Mouse (Mus musculus): ENCODE data around the gene Pnldc1. TPM values are rescaled to one million over a fixed set of nuclear protein-coding genes. Genes with fewer than 3 reads are reported as not detected.
"Not testable (repeated sequence)": the region's sequence is repeated elsewhere in the genome, so short reads cannot be mapped to it uniquely, and the experiment has no call there.

Gene Pnldc1
- total RNA-seq, 1 experiment = 18.7 TPM

DNA sequence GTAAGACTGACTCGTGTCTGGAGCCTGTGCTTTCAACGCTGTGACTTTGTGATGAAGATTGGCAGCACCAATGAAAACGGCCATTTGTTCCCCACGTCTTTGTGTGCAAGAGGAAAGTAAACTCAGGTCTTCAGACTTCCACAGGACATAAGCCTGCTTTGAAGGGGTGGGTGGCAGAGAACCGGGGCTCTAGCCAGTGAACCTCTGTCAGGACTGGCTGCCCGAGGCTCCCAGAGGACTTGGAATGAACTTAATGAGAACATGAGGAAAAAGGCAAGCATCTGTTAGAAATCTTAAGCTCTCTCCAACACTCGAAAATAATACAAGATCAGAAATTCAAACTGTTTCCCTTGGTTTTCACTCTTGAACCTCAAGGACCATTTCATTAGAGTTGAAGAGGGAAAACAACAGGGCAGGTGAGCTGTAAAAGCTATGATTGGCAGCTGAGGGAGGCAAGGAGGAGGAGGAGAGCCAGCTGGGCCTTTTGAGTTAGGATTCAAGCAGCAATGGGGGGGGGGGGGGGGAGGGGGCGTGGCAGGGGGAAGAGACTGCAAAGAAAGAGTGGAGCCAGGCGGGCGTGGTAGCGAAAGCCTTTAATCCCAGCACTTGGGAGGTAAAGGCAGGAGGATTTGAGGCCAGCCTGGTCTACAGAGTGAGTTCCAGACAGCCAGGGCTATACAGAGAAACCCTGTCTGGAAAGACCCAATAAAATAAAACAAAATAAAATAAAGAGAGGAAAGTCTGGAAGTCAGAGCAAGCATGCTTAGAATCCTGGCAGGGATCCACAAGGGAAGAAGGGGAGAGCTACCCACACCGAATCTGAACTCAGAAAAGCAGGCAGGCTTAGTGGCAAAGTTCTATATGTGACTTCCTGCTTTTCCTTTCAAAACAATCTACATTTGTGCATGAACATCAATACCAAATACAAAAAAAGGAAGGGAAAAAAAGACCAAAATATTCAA lies 6.4 kb downstream of the Pnldc1 start:
- TF ChIP-seq HCFC1 (IDR thresholded peaks at IDR 0.05; ENCODE audit: borderline replicate concordance, insufficient read depth, low read length) (no peak), CHD2 (IDR thresholded peaks at IDR 0.05; ENCODE audit: low read depth, low read length) (no peak), MAFK (IDR thresholded peaks at IDR 0.05; ENCODE audit: insufficient read depth, low read depth, low read length) (no peak), ZNF384 (IDR thresholded peaks at IDR 0.05; ENCODE audit: low read depth, low read length) (no peak), ZC3H11A (IDR thresholded peaks at IDR 0.05; ENCODE audit: borderline replicate concordance, low read depth, low read length) (no peak)
- Histone ChIP-seq H3K4me3 (ENCODE audit: insufficient read depth in 1 of 2, low read depth in 1 of 2, low read length in 2 of 2, poor library complexity in 1 of 2, severe bottlenecking in 1 of 2) (no peak overlapping the region), H3K36me3 (ENCODE audit: control insufficient read depth, insufficient read depth, low read length, poor library complexity, severe bottlenecking) (peaks cover 44% of the 10 kb centered on the region), H3K4me1 (ENCODE audit: control insufficient read depth in 2 of 2, insufficient read depth in 2 of 2, low read length in 2 of 2, poor library complexity in 1 of 2) (0 out of 4 replicates have a peak, but pooled peaks cover 0 to 2% of the 10 kb centered on the region in 2 experiments), H3K9me3 (ENCODE audit: control insufficient read depth, insufficient read depth, low read depth, low read length) (no peaks in the 10 kb centered on the region), H3K27ac (ENCODE audit: insufficient read depth, low read depth, low read length, poor library complexity, severe bottlenecking) (no peak overlapping the region), H3K9ac (ENCODE audit: insufficient read depth, low read depth, low read length, poor library complexity, severe bottlenecking) (no peak overlapping the region)
- DNase-seq (ENCODE audit: low read depth, low spot score) = no peak
- in situ Hi-C loops (cut with MboI; ENCODE audit: low sequenced_read_pairs in 2 of 2, unreplicated experiment in 2 of 2) = no loop called here

DNA sequence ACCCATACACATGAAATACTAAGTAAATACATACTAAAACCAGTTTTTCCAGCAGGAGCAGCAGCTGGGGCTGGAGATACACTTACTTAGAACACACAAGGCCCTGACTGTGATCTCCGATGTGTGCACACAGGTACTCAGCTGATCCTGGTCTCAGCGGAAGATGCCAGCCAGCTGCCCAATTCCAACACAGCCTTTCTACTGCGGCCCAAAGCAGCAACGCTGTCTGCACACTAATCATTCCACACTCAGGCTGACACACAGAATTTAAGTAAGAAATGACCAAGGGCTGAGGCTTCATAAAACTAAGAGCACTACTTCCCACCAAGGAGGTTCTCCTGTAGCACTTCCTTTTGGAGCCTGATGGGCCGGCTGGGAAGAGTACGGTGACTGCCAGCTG lies 7.7 kb downstream of the Pnldc1 start:
- Histone ChIP-seq H3K9ac (ENCODE audit: insufficient read depth, low read depth, low read length, poor library complexity, severe bottlenecking) (no peak overlapping the region), H3K4me1 (ENCODE audit: control insufficient read depth in 2 of 2, insufficient read depth in 2 of 2, low read length in 2 of 2, poor library complexity in 1 of 2) (0 out of 4 replicates have a peak, but pooled peaks cover 0 to 2% of the 10 kb centered on the region in 2 experiments), H3K9me3 (ENCODE audit: control insufficient read depth, insufficient read depth, low read depth, low read length) (no peaks in the 10 kb centered on the region), H3K27ac (ENCODE audit: insufficient read depth, low read depth, low read length, poor library complexity, severe bottlenecking) (no peak overlapping the region), H3K36me3 (ENCODE audit: control insufficient read depth, insufficient read depth, low read length, poor library complexity, severe bottlenecking) (peaks cover 44% of the 10 kb centered on the region), H3K4me3 (ENCODE audit: insufficient read depth in 1 of 2, low read depth in 1 of 2, low read length in 2 of 2, poor library complexity in 1 of 2, severe bottlenecking in 1 of 2) (no peak overlapping the region)
- TF ChIP-seq ZNF384 (IDR thresholded peaks at IDR 0.05; ENCODE audit: low read depth, low read length) (no peak), HCFC1 (IDR thresholded peaks at IDR 0.05; ENCODE audit: borderline replicate concordance, insufficient read depth, low read length) (no peak), MAFK (IDR thresholded peaks at IDR 0.05; ENCODE audit: insufficient read depth, low read depth, low read length) (no peak), ZC3H11A (IDR thresholded peaks at IDR 0.05; ENCODE audit: borderline replicate concordance, low read depth, low read length) (no peak), CHD2 (IDR thresholded peaks at IDR 0.05; ENCODE audit: low read depth, low read length) (no peak)
- no peak for DNase-seq (ENCODE audit: low read depth, low spot score)
- in situ Hi-C loops (cut with MboI; ENCODE audit: low sequenced_read_pairs in 2 of 2, unreplicated experiment in 2 of 2) = no loop called here

DNA sequence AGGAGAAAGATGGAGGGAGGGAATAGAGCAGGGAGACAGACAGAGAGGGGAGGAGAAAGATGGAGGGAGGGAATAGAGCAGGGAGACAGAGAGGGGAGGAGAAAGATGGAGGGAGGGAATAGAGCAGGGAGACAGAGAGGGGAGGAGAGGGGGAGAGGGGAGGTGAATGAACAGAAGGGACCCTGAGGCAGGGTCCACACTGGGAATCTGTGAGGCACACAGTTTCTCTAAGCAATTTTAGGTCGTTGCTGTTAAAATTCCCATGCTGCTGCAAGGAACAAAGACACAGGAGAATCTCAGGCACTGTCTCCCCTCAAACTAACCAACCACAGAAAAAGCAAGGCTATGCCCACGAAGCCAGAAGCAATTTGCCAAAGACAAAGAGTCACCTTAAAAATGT lies 11.4 kb downstream of the Pnldc1 start:
- H3K9me3 ChIP-seq (ENCODE audit: control insufficient read depth, insufficient read depth, low read depth, low read length); in situ Hi-C loops (cut with MboI; ENCODE audit: low sequenced_read_pairs in 2 of 2, unreplicated experiment in 2 of 2); H3K27ac ChIP-seq (ENCODE audit: insufficient read depth, low read depth, low read length, poor library complexity, severe bottlenecking); H3K4me3 ChIP-seq (ENCODE audit: insufficient read depth in 1 of 2, low read depth in 1 of 2, low read length in 2 of 2, poor library complexity in 1 of 2, severe bottlenecking in 1 of 2); H3K9ac ChIP-seq (ENCODE audit: insufficient read depth, low read depth, low read length, poor library complexity, severe bottlenecking); DNase-seq (ENCODE audit: low read depth, low spot score); H3K4me1 ChIP-seq (ENCODE audit: control insufficient read depth in 2 of 2, insufficient read depth in 2 of 2, low read length in 2 of 2, poor library complexity in 1 of 2): not testable (repeated sequence)
- peaks cover 39% of the 10 kb centered on the region for H3K36me3 ChIP-seq (ENCODE audit: control insufficient read depth, insufficient read depth, low read length, poor library complexity, severe bottlenecking)

DNA sequence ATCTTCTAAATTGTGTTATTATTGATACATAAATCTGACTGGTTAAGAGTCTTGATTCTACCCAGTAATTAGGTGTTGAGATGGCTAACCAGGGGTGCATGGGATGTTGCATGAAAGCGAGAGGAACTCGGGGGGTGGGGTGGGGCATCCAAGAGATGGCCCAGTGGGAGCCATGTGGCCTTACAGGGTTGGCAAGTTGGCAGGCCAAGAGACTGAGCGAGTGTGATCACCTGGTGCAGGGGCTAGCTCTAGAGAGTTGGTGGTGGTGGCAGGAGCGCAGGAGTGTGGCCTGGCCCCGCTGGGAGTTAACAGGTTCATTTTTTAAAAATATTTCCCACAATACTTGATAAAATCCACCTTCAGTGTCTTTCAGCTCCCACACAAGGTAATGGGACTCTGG lies 12.4 kb downstream of the Pnldc1 start:
- Histone ChIP-seq H3K9me3 (ENCODE audit: control insufficient read depth, insufficient read depth, low read depth, low read length) (no peaks in the 10 kb centered on the region), H3K36me3 (ENCODE audit: control insufficient read depth, insufficient read depth, low read length, poor library complexity, severe bottlenecking) (peaks cover 35% of the 10 kb centered on the region), H3K27ac (ENCODE audit: insufficient read depth, low read depth, low read length, poor library complexity, severe bottlenecking) (no peak overlapping the region), H3K9ac (ENCODE audit: insufficient read depth, low read depth, low read length, poor library complexity, severe bottlenecking) (no peak overlapping the region), H3K4me1 (ENCODE audit: control insufficient read depth in 2 of 2, insufficient read depth in 2 of 2, low read length in 2 of 2, poor library complexity in 1 of 2) (0 out of 4 replicates have a peak, but pooled peaks cover 0 to 2% of the 10 kb centered on the region in 2 experiments), H3K4me3 (ENCODE audit: insufficient read depth in 1 of 2, low read depth in 1 of 2, low read length in 2 of 2, poor library complexity in 1 of 2, severe bottlenecking in 1 of 2) (no peak overlapping the region)
- DNase-seq (ENCODE audit: low read depth, low spot score) = no peak
- in situ Hi-C loops (cut with MboI; ENCODE audit: low sequenced_read_pairs in 2 of 2, unreplicated experiment in 2 of 2) = no loop called here
- TF ChIP-seq CHD2 (IDR thresholded peaks at IDR 0.05; ENCODE audit: low read depth, low read length) (no peak), ZNF384 (IDR thresholded peaks at IDR 0.05; ENCODE audit: low read depth, low read length) (no peak), HCFC1 (IDR thresholded peaks at IDR 0.05; ENCODE audit: borderline replicate concordance, insufficient read depth, low read length) (no peak), MAFK (IDR thresholded peaks at IDR 0.05; ENCODE audit: insufficient read depth, low read depth, low read length) (no peak), ZC3H11A (IDR thresholded peaks at IDR 0.05; ENCODE audit: borderline replicate concordance, low read depth, low read length) (no peak)

Data from ES-E14 (cell line).